Mouse (Mus musculus) ES-E14 (cell line): ENCODE measurements around the gene Gpatch8. TPM values are rescaled to one million over a fixed set of nuclear protein-coding genes. Genes with fewer than 3 reads are reported as not detected.
A peak's percentile ranks its signal among the peaks of the same experiment; 100 is the strongest.

Experiments used
- DNase-seq: peaks from one replicate; pipeline ENCODE4 v3.0.0-alpha.2; 2013; ENCODE audit warnings: low read depth, low spot score
- H3K27ac ChIP-seq: 2 replicates; pipeline ENCODE4 v1.5.1; 2012; ENCODE audit warnings: low read depth, mild to moderate bottlenecking, low read length, moderate library complexity, mixed read lengths; ENCODE audit not compliant: poor library complexity, insufficient read depth, severe bottlenecking
- H3K36me3 ChIP-seq: 2 replicates; pipeline ENCODE4 v1.6.1; 2012; ENCODE audit warnings: mild to moderate bottlenecking, low read length, moderate library complexity, mixed read lengths; ENCODE audit not compliant: control insufficient read depth, poor library complexity, insufficient read depth, severe bottlenecking
- H3K4me1 ChIP-seq, 2 experiments: fragments of 150-350 bp in 1 of 2; sonication (generic) in 1 of 2; 2 replicates each; pipeline ENCODE4 v1.6.1; 2012; ENCODE audit warnings: low read length in 2 of 2, mild to moderate bottlenecking in 1 of 2, mixed read lengths in 1 of 2; ENCODE audit not compliant: control insufficient read depth in 2 of 2, insufficient read depth in 2 of 2, poor library complexity in 1 of 2
- H3K4me3 ChIP-seq, 2 experiments: fragments of 150-350 bp in 1 of 2; sonication (generic) in 1 of 2; 2 replicates each; pipeline ENCODE4 v1.5.1; 2012; ENCODE audit warnings: low read length in 2 of 2, low read depth in 1 of 2, mild to moderate bottlenecking in 1 of 2, mixed read lengths in 1 of 2; ENCODE audit not compliant: insufficient read depth in 1 of 2, poor library complexity in 1 of 2, severe bottlenecking in 1 of 2
- H3K9ac ChIP-seq: 2 replicates; pipeline ENCODE4 v1.6.1; 2012; ENCODE audit warnings: low read depth, mild to moderate bottlenecking, low read length, mixed read lengths; ENCODE audit not compliant: poor library complexity, insufficient read depth, severe bottlenecking
- H3K9me3 ChIP-seq: fragments of 150-350 bp; sonication (generic); 2 replicates; pipeline ENCODE4 v1.6.1; 2012; ENCODE audit warnings: low read depth, mild to moderate bottlenecking, low read length; ENCODE audit not compliant: control insufficient read depth, insufficient read depth
- CHD2 ChIP-seq: IDR thresholded peaks from 2 replicates; pipeline ENCODE4 v1.6.1; 2014; ENCODE audit warnings: mild to moderate bottlenecking, low read depth, low read length, inconsistent platforms
- HCFC1 ChIP-seq: IDR thresholded peaks from 2 replicates; pipeline ENCODE4 v1.6.1; 2012; ENCODE audit warnings: low read length, inconsistent platforms, borderline replicate concordance; ENCODE audit not compliant: insufficient read depth
- MAFK ChIP-seq: IDR thresholded peaks from 2 replicates; pipeline ENCODE4 v1.6.1; 2014; ENCODE audit warnings: mild to moderate bottlenecking, low read depth, low read length, inconsistent platforms; ENCODE audit not compliant: insufficient read depth
- ZC3H11A ChIP-seq: IDR thresholded peaks from 2 replicates; pipeline ENCODE4 v1.6.1; 2012; ENCODE audit warnings: low read depth, mild to moderate bottlenecking, inconsistent platforms, low read length, borderline replicate concordance
- ZNF384 ChIP-seq: IDR thresholded peaks from 2 replicates; pipeline ENCODE4 v1.6.1; 2012; ENCODE audit warnings: low read depth, low read length, inconsistent platforms
- in situ Hi-C, 2 experiments: fragments of 600-800 bp; cut with MboI; formaldehyde crosslinking; loops; one replicate each; pipeline ENCODE4 v1.15.1; 2025; ENCODE audit warnings: low sequenced_read_pairs in 2 of 2, inconsistent platforms in 1 of 2; ENCODE audit not compliant: unreplicated experiment in 2 of 2
- total RNA-seq: library from RNA; depleted of rRNA; stranded (reverse); fragments of 300-350 nt; gene quantifications from 2 replicates; pipeline ENCODE4 v1.2.3, GENCODE M21; 2012

Gene Gpatch8
- total RNA-seq, 1 experiment = 22.9 TPM

- H3K4me1 ChIP-seq = peaks cover 0 to 27% of the 10 kb centered on the region in 2 experiments; a peak in 2 of 4 replicates
- no peak for TF ChIP-seq CHD2
- no peak; the same call in 1 of the 2 replicates for TF ChIP-seq ZC3H11A
- TF ChIP-seq MAFK = no peak
- no peak for TF ChIP-seq ZNF384
- no peak for TF ChIP-seq HCFC1
- no peak overlapping the region for H3K9ac ChIP-seq
- in situ Hi-C loops = no loop called here
- DNase-seq = no peak
- H3K9me3 ChIP-seq = no peaks in the 10 kb centered on the region
- no peak overlapping the region for H3K4me3 ChIP-seq
- H3K36me3 ChIP-seq = peaks cover 2% of the 10 kb centered on the region; the same call in 1 of the 2 replicates
- H3K27ac ChIP-seq = no peak overlapping the region
Observed at GRCm38 (mm10) chr11:102441434-102441833, 114.8 kb downstream of the Gpatch8 start.

GRCm38 (mm10) chr11:102440255-102440654 lies 115.9 kb downstream of the Gpatch8 start:
- Histone ChIP-seq H3K4me3 (no peak overlapping the region; a peak in 1 of 4 replicates), H3K4me1 (peaks cover 0 to 18% of the 10 kb centered on the region in 2 experiments; a peak in 2 of 4 replicates), H3K9ac (no peak overlapping the region), H3K36me3 (peaks cover 13% of the 10 kb centered on the region; the same call in 1 of the 2 replicates), H3K27ac (no peak overlapping the region), H3K9me3 (no peaks in the 10 kb centered on the region)
- DNase-seq = no peak
- TF ChIP-seq ZNF384 = no peak
- no peak for TF ChIP-seq MAFK
- no peak for TF ChIP-seq HCFC1
- no peak for TF ChIP-seq ZC3H11A
- no peak for TF ChIP-seq CHD2
- in situ Hi-C loops = no loop called here

- peaks cover 0 to 16% of the 10 kb centered on the region in 2 experiments; a peak in 1 of 4 replicates for H3K4me1 ChIP-seq
- no peak overlapping the region for H3K27ac ChIP-seq
- in situ Hi-C loops = loop anchor here in 1 of 2 experiments (10.0 kb wide), 1 partner anchor 115 kb away; no protein-coding TSS in a partner anchor
- no peak overlapping the region; the same call in 1 of the 2 replicates for H3K9ac ChIP-seq
- H3K4me3 ChIP-seq = no peak overlapping the region
- TF ChIP-seq ZNF384 (no peak), HCFC1 (no peak), ZC3H11A (no peak), MAFK (no peak), CHD2 (no peak)
- no peak for DNase-seq
- H3K9me3 ChIP-seq = no peaks in the 10 kb centered on the region
- H3K36me3 ChIP-seq = peaks cover 21% of the 10 kb centered on the region
Observed at GRCm38 (mm10) chr11:102439093-102440082, 116.8 kb downstream of the Gpatch8 start.

GRCm38 (mm10) chr11:102438212-102439092 lies 117.7 kb downstream of the Gpatch8 start:
- H3K4me1 ChIP-seq = peaks cover 0 to 12% of the 10 kb centered on the region in 2 experiments; a peak in 1 of 4 replicates
- in situ Hi-C loops = loop anchor here in 1 of 2 experiments (10.0 kb wide), 1 partner anchor 114 kb away; no protein-coding TSS in a partner anchor
- H3K4me3 ChIP-seq = peak overlapping the region; percentile 79 to 88
- TF ChIP-seq HCFC1 (peak; percentile 66; the same call in 1 of the 2 replicates), CHD2 (peak; percentile 23; the same call in 1 of the 2 replicates), ZC3H11A (0 out of 2 replicates have a peak, but pooled peaks have one; percentile 10), ZNF384 (no peak), MAFK (no peak)
- H3K36me3 ChIP-seq = peaks cover 26% of the 10 kb centered on the region
- no peak overlapping the region for H3K27ac ChIP-seq
- no peaks in the 10 kb centered on the region for H3K9me3 ChIP-seq
- peak; percentile 67 for DNase-seq
- H3K9ac ChIP-seq = peak overlapping the region; percentile 80
